Mouse (Mus musculus) forebrain, embryonic 16.5 days (tissue): ENCODE results near the gene Tgtp2. TPM values are rescaled to one million over a fixed set of nuclear protein-coding genes. Genes with fewer than 3 reads are reported as not detected.

ENCODE experiments used
- ATAC-seq: fragments of 200-750 bp; cut with Nextera tagmentation; 2 replicates; pipeline ENCODE4 v1.8.0; 2017; ENCODE audit warnings: mild to moderate bottlenecking, moderate library complexity
- H3K27ac ChIP-seq: fragments of 300-500 bp; sonication (generic); 2 replicates; pipeline ENCODE4 v1.5.1; 2014; ENCODE audit warnings: low read length, control low read depth
- H3K27me3 ChIP-seq: fragments of 300-500 bp; sonication (generic); replicated peaks from 2 replicates; pipeline ENCODE4 v1.6.1; 2014; ENCODE audit warnings: low read length; ENCODE audit not compliant: control insufficient read depth, insufficient read depth
- H3K36me3 ChIP-seq: fragments of 300-500 bp; sonication (generic); 2 replicates; pipeline ENCODE4 v1.6.1; 2014; ENCODE audit not compliant: control insufficient read depth, insufficient read depth
- H3K4me1 ChIP-seq: fragments of 300-500 bp; sonication (generic); replicated peaks from 2 replicates; pipeline ENCODE4 v1.6.1; 2014; ENCODE audit warnings: low read length; ENCODE audit not compliant: control insufficient read depth, insufficient read depth
- H3K4me2 ChIP-seq: fragments of 300-500 bp; sonication (generic); 2 replicates; pipeline ENCODE4 v1.6.1; 2014; ENCODE audit warnings: mild to moderate bottlenecking, low read length, control low read depth
- H3K4me3 ChIP-seq: fragments of 300-500 bp; sonication (generic); replicated peaks from 2 replicates; pipeline ENCODE4 v1.5.1; 2014; ENCODE audit warnings: mild to moderate bottlenecking, low read length, control low read depth
- H3K9ac ChIP-seq: fragments of 300-500 bp; sonication (generic); replicated peaks from 2 replicates; pipeline ENCODE4 v1.6.1; 2014; ENCODE audit warnings: low read depth, low read length, control low read depth
- H3K9me3 ChIP-seq: fragments of 300-500 bp; sonication (generic); 2 replicates; pipeline ENCODE4 v1.6.1; 2016; ENCODE audit warnings: low read length; ENCODE audit not compliant: control insufficient read depth
- WGBS: fragments of 180-500 bp; shearing (Covaris S2); extraction: QIAGEN DNeasy Blood & Tissue Kit; methylation state at CpG from one replicate; pipeline ENCODE4 v1.1.7; 2014; 5-methylcytosine and 5-hydroxymethylcytosine counted together
- polyA plus RNA-seq: library from polyadenylated mRNA; unstranded; fragments of >200 nt; fragmentation: Nextera tagmentation; extraction: Ambion mirVana; gene quantifications from 2 replicates; pipeline ENCODE4 v1.2.1, GENCODE M21; 2015

Gene Tgtp2
- polyA plus RNA-seq, 1 experiment from 2014 or later = not detected

GRCm38 (mm10) chr11:49087830-49088616, 24.0 kb upstream of the Tgtp2 start:
- H3K27me3 ChIP-seq = no peaks in the 10 kb centered on the region
- ATAC-seq = no peak
- no peaks in the 10 kb centered on the region for H3K36me3 ChIP-seq
- no peaks in the 10 kb centered on the region for H3K4me1 ChIP-seq
- WGBS = 46% methylated on average over 22 of the region's 22 CpGs
- no peak overlapping the region for H3K27ac ChIP-seq
- H3K4me3 ChIP-seq = no peak overlapping the region
- H3K9me3 ChIP-seq = no peaks in the 10 kb centered on the region
- H3K9ac ChIP-seq = no peak overlapping the region
- H3K4me2 ChIP-seq = no peak overlapping the region

GRCm38 (mm10) chr11:49086858-49087361, 22.9 kb upstream of the Tgtp2 start:
- WGBS = 88% methylated on average over 6 of the region's 6 CpGs
- H3K4me2 ChIP-seq = no peak overlapping the region
- no peak overlapping the region for H3K27ac ChIP-seq
- no peaks in the 10 kb centered on the region for H3K4me1 ChIP-seq
- no peaks in the 10 kb centered on the region for H3K9me3 ChIP-seq
- H3K36me3 ChIP-seq = no peaks in the 10 kb centered on the region
- no peaks in the 10 kb centered on the region for H3K27me3 ChIP-seq
- H3K4me3 ChIP-seq = no peak overlapping the region
- no peak overlapping the region for H3K9ac ChIP-seq
- ATAC-seq = no peak

GRCm38 (mm10) chr11:49084875-49085274, 20.9 kb upstream of the Tgtp2 start:
- H3K36me3 ChIP-seq = no peaks in the 10 kb centered on the region
- no peak overlapping the region for H3K27ac ChIP-seq
- ATAC-seq = no peak
- H3K4me3 ChIP-seq = no peak overlapping the region
- no peaks in the 10 kb centered on the region for H3K9me3 ChIP-seq
- 36% methylated on average over 3 of the region's 3 CpGs for WGBS
- no peak overlapping the region for H3K4me2 ChIP-seq
- no peaks in the 10 kb centered on the region for H3K27me3 ChIP-seq
- H3K4me1 ChIP-seq = no peaks in the 10 kb centered on the region
- no peak overlapping the region for H3K9ac ChIP-seq

DNA sequence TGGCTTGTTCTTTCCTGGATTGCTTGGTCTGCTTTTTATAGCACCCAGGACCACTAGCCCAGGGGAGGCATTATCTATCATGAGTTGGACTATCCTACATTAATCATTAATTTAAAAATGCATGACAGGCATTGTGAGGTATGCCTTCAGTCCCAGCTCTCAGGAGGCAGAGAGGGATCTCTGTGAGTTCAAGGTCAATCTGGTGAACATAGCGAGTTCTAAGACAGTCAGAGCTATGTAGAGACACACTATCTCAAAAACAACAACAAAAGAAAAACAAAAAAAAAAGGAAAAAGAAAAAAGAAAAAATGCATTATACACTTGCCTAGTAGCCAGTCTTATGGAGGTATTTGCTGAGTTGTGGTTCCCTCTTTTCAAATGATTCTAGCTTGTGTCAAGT, 20.4 kb upstream of the Tgtp2 start:
- Histone ChIP-seq H3K9ac (no peak overlapping the region), H3K27me3 (no peaks in the 10 kb centered on the region), H3K27ac (no peak overlapping the region), H3K4me1 (no peaks in the 10 kb centered on the region), H3K4me2 (no peak overlapping the region), H3K36me3 (no peaks in the 10 kb centered on the region), H3K9me3 (no peaks in the 10 kb centered on the region), H3K4me3 (no peak overlapping the region)
- no peak for ATAC-seq
- 81% methylated on average over 1 of the region's 1 CpGs for WGBS

- no peak overlapping the region for H3K27ac ChIP-seq
- WGBS = 84% methylated on average over 3 of the region's 3 CpGs
- no peak for ATAC-seq
- no peaks in the 10 kb centered on the region for H3K36me3 ChIP-seq
- no peaks in the 10 kb centered on the region for H3K4me1 ChIP-seq
- no peak overlapping the region for H3K9ac ChIP-seq
- no peak overlapping the region for H3K4me3 ChIP-seq
- no peak overlapping the region for H3K4me2 ChIP-seq
- no peaks in the 10 kb centered on the region for H3K9me3 ChIP-seq
- no peaks in the 10 kb centered on the region for H3K27me3 ChIP-seq
Measured at GRCm38 (mm10) chr11:49083808-49084207, 19.8 kb upstream of the Tgtp2 start.

DNA sequence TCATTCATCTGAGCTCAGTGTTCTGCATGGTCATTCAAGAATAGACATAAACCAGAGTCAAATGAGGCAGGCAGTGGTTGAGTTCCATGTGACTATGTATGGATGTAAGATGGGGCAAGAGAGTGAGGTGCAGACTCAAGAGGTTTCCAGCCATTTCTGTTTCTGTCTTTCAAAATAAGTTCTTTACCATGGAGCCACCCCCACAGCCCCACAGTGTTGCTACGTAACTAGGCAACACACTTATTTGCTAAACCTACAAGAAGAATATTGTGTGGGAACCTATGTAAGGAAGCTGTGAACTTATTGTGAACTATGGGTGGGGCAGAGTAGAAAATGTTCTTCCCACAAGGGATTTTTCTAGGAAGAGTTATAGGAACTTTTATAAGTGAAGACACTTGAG, 19.1 kb upstream of the Tgtp2 start:
- Histone ChIP-seq H3K9me3 (no peaks in the 10 kb centered on the region), H3K4me3 (no peak overlapping the region), H3K27me3 (no peaks in the 10 kb centered on the region), H3K9ac (no peak overlapping the region), H3K36me3 (no peaks in the 10 kb centered on the region), H3K4me2 (no peak overlapping the region), H3K4me1 (no peaks in the 10 kb centered on the region), H3K27ac (no peak overlapping the region)
- no peak for ATAC-seq
- 100% methylated on average over 1 of the region's 1 CpGs for WGBS

- H3K4me3 ChIP-seq = no peak overlapping the region
- H3K9ac ChIP-seq = no peak overlapping the region
- H3K4me2 ChIP-seq = no peak overlapping the region
- 78% methylated on average over 3 of the region's 3 CpGs for WGBS
- no peaks in the 10 kb centered on the region for H3K9me3 ChIP-seq
- no peaks in the 10 kb centered on the region for H3K4me1 ChIP-seq
- H3K36me3 ChIP-seq = no peaks in the 10 kb centered on the region
- no peak for ATAC-seq
- H3K27me3 ChIP-seq = no peaks in the 10 kb centered on the region
- H3K27ac ChIP-seq = no peak overlapping the region
Measured at GRCm38 (mm10) chr11:49081886-49082285, 17.9 kb upstream of the Tgtp2 start.

GRCm38 (mm10) chr11:49081356-49081755, 17.4 kb upstream of the Tgtp2 start:
- no peak overlapping the region for H3K4me3 ChIP-seq
- no peaks in the 10 kb centered on the region for H3K36me3 ChIP-seq
- no peak overlapping the region for H3K4me2 ChIP-seq
- H3K27me3 ChIP-seq = no peaks in the 10 kb centered on the region
- ATAC-seq = no peak
- H3K9ac ChIP-seq = no peak overlapping the region
- 89% methylated on average over 4 of the region's 4 CpGs for WGBS
- H3K27ac ChIP-seq = no peak overlapping the region
- H3K9me3 ChIP-seq = no peaks in the 10 kb centered on the region
- no peaks in the 10 kb centered on the region for H3K4me1 ChIP-seq

GRCm38 (mm10) chr11:49080636-49081035, 16.6 kb upstream of the Tgtp2 start:
- 91% methylated on average over 1 of the region's 1 CpGs for WGBS
- Histone ChIP-seq H3K4me1 (no peaks in the 10 kb centered on the region), H3K27me3 (no peaks in the 10 kb centered on the region), H3K9ac (no peak overlapping the region), H3K27ac (no peak overlapping the region), H3K36me3 (no peaks in the 10 kb centered on the region), H3K4me3 (no peak overlapping the region), H3K4me2 (no peak overlapping the region), H3K9me3 (no peaks in the 10 kb centered on the region)
- no peak for ATAC-seq
